22 mouse cellular contexts compared by ENCODE assay signal in the genomic region with DNA sequence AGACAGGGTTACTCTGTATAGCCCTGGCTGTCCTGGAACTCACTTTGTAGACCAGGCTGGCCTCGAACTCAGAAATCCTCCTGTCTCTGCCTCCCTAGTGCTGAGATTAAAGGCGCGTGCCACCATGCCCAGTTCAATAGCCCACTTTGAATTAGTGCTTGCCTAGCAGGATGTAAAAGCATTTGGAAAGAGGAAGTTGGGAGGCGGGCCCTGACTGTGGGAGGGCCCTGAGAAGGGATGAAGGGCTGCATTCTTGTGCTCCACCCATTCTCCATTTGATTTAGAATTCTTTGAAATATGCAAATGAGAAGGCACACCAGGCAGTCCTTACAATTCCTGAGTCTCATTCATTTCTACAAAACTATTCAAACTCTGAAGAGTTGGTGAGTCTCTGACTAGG.
A peak's percentile ranks its signal among the peaks of the same experiment; 100 is the strongest.
DNase-seq lines count a peak whose midpoint lies in the region; ATAC-seq lines count a peak whose summit lies in the region.
"Had no signal": no experiment of that assay in that cellular context is flagged by ENCODE, and none has a peak within 500 bp of the region (broad histone marks: within the 10 kb centered on the region; RNA-seq: fewer than 3 reads in every experiment).

No protein-coding gene starts in this region.

- no peaks in the 10 kb centered on the region for H3K27me3 ChIP-seq in forebrain, embryonic 11.5 days (ENCODE audit: control insufficient read depth, insufficient read depth, low read length)
- H3K27me3 ChIP-seq in forebrain, embryonic 10.5 days (ENCODE audit: poor library complexity, severe bottlenecking): no peaks in the 10 kb centered on the region
- no peaks in the 10 kb centered on the region for H3K27me3 ChIP-seq in neural tube, embryonic 11.5 days (ENCODE audit: control insufficient read depth, insufficient read depth, low read length)
- H3K27me3 ChIP-seq in neural tube, embryonic 15.5 days (replicated peaks): no peaks in the 10 kb centered on the region
- H3K27me3 ChIP-seq: embryonic facial prominence, embryonic 15.5 days; heart, embryonic 13.5 days; hindbrain, embryonic 13.5 days; intestine, embryonic 15.5 days had no signal

- WGBS in forebrain, embryonic 11.5 days: 91% methylated on average over 4 of the region's 4 CpGs
- WGBS in forebrain, embryonic 10.5 days: 94% methylated on average over 4 of the region's 4 CpGs
- WGBS in neural tube, embryonic 11.5 days: 88% methylated on average over 4 of the region's 4 CpGs
- 91% methylated on average over 4 of the region's 4 CpGs for WGBS in neural tube, embryonic 15.5 days

- no peaks in the 10 kb centered on the region for H3K9me3 ChIP-seq in forebrain, embryonic 11.5 days (ENCODE audit: control insufficient read depth, low read length)
- H3K9me3 ChIP-seq in forebrain, embryonic 10.5 days: no peaks in the 10 kb centered on the region
- H3K9me3 ChIP-seq in neural tube, embryonic 11.5 days (ENCODE audit: control insufficient read depth, low read length): no peaks in the 10 kb centered on the region
- no peaks in the 10 kb centered on the region for H3K9me3 ChIP-seq in neural tube, embryonic 15.5 days (replicated peaks)
- H3K9me3 ChIP-seq: embryonic facial prominence, embryonic 15.5 days; heart, embryonic 13.5 days; hindbrain, embryonic 13.5 days; intestine, embryonic 15.5 days had no signal

- no peaks in the 10 kb centered on the region for H3K36me3 ChIP-seq in forebrain, embryonic 11.5 days (ENCODE audit: control insufficient read depth, insufficient read depth, low read length)
- H3K36me3 ChIP-seq in forebrain, embryonic 10.5 days (replicated peaks): no peaks in the 10 kb centered on the region
- no peaks in the 10 kb centered on the region for H3K36me3 ChIP-seq in neural tube, embryonic 11.5 days (ENCODE audit: control insufficient read depth, insufficient read depth, low read length)
- no peaks in the 10 kb centered on the region for H3K36me3 ChIP-seq in neural tube, embryonic 15.5 days
- H3K36me3 ChIP-seq: embryonic facial prominence, embryonic 15.5 days; heart, embryonic 13.5 days; hindbrain, embryonic 13.5 days; intestine, embryonic 15.5 days had no signal

- peak; percentile 44; the same call in 1 of the 2 replicates for ATAC-seq in forebrain, embryonic 11.5 days (replicated peaks; ENCODE audit: low FRiP score)
- ATAC-seq in neural tube, embryonic 11.5 days (ENCODE audit: insufficient read depth, low FRiP score, low TSS enrichment): peak; percentile 53
- ATAC-seq in neural tube, embryonic 15.5 days (ENCODE audit: low FRiP score): no peak
- ATAC-seq: intestine, embryonic 15.5 days; Patski had no signal

- peaks cover 4% of the 10 kb centered on the region; the same call in 1 of the 2 replicates for H3K4me1 ChIP-seq in forebrain, embryonic 11.5 days (replicated peaks; ENCODE audit: control insufficient read depth, insufficient read depth, low read length)
- H3K4me1 ChIP-seq in forebrain, embryonic 10.5 days: peaks cover 28% of the 10 kb centered on the region
- peaks cover 4% of the 10 kb centered on the region for H3K4me1 ChIP-seq in neural tube, embryonic 11.5 days (ENCODE audit: control insufficient read depth, insufficient read depth, low read length)
- peaks cover 4% of the 10 kb centered on the region; the same call in 1 of the 2 replicates for H3K4me1 ChIP-seq in neural tube, embryonic 15.5 days
- H3K4me1 ChIP-seq: intestine, embryonic 15.5 days had no signal

- DNase-seq in forebrain, embryonic 11.5 days (ENCODE audit: low spot score): no peak
- DNase-seq in forebrain, embryonic 10.5 days (ENCODE audit: extremely low spot score, low spot score): no peak
- DNase-seq in heart, adult 11 months: peak; percentile 71
- DNase-seq in heart, postnatal 25 days (ENCODE audit: low spot score): no peak
- DNase-seq in neural tube, embryonic 11.5 days (ENCODE audit: low spot score): no peak
- DNase-seq in liver: no peak
- DNase-seq: adrenal gland, adult 8-10 months; adrenal gland, postnatal 36 days; cerebellum, adult 11 months; cerebellum, adult 9-11 months; cerebellum, postnatal 36 days; gastrocnemius, adult 2 months; gastrocnemius, postnatal 25 days; heart, postnatal 4 days; kidney, adult 18-20 months had no signal

- no peak overlapping the region for H3K9ac ChIP-seq in forebrain, embryonic 11.5 days (ENCODE audit: low read length)
- H3K9ac ChIP-seq in neural tube, embryonic 11.5 days (ENCODE audit: low read length): no peak overlapping the region
- no peak overlapping the region for H3K9ac ChIP-seq in neural tube, embryonic 15.5 days (replicated peaks)
- H3K9ac ChIP-seq: embryonic facial prominence, embryonic 15.5 days; heart, embryonic 13.5 days; hindbrain, embryonic 13.5 days; intestine, embryonic 15.5 days had no signal

- no peak overlapping the region for H3K27ac ChIP-seq in forebrain, embryonic 11.5 days (ENCODE audit: low read depth, low read length)
- H3K27ac ChIP-seq in forebrain, embryonic 10.5 days: no peak overlapping the region
- H3K27ac ChIP-seq in neural tube, embryonic 11.5 days (ENCODE audit: low read depth, low read length): no peak overlapping the region
- H3K27ac ChIP-seq in neural tube, embryonic 15.5 days (replicated peaks): no peak overlapping the region
- H3K27ac ChIP-seq: embryonic facial prominence, embryonic 15.5 days; gastrocnemius, adult 2 months; heart, embryonic 13.5 days; hindbrain, embryonic 13.5 days; intestine, embryonic 15.5 days had no signal

- H3K4me2 ChIP-seq in forebrain, embryonic 11.5 days (ENCODE audit: low read depth, low read length, severe bottlenecking): no peak overlapping the region
- H3K4me2 ChIP-seq in neural tube, embryonic 11.5 days (ENCODE audit: low read depth): no peak overlapping the region
- H3K4me2 ChIP-seq in neural tube, embryonic 15.5 days: no peak overlapping the region
- H3K4me2 ChIP-seq: embryonic facial prominence, embryonic 15.5 days; heart, embryonic 13.5 days; hindbrain, embryonic 13.5 days; intestine, embryonic 15.5 days had no signal

- no peak overlapping the region for H3K4me3 ChIP-seq in forebrain, embryonic 11.5 days (ENCODE audit: low read depth, low read length)
- H3K4me3 ChIP-seq in forebrain, embryonic 10.5 days: no peak overlapping the region
- no peak overlapping the region for H3K4me3 ChIP-seq in neural tube, embryonic 11.5 days (ENCODE audit: low read depth, low read length)
- H3K4me3 ChIP-seq in neural tube, embryonic 15.5 days (replicated peaks): no peak overlapping the region
- H3K4me3 ChIP-seq: embryonic facial prominence, embryonic 15.5 days; erythroblast, embryonic 14.5 days; gastrocnemius, adult 2 months; heart, embryonic 13.5 days; hindbrain, embryonic 13.5 days; intestine, embryonic 15.5 days had no signal

- intact Hi-C loops in heart, postnatal 25 days (cut with DNase I): no loop called here
